Mouse (Mus musculus) c-Kit-positive CD71-positive TER-119-negative erythroid progenitor cells, embryonic 14.5 days (primary cell): ENCODE results near the gene Atp5h.

ENCODE experiments used
- DNase-seq: peaks from one replicate; pipeline ENCODE4 v3.0.0-alpha.2; 2013; ENCODE audit warnings: low read depth

Atp5h gene

DNA sequence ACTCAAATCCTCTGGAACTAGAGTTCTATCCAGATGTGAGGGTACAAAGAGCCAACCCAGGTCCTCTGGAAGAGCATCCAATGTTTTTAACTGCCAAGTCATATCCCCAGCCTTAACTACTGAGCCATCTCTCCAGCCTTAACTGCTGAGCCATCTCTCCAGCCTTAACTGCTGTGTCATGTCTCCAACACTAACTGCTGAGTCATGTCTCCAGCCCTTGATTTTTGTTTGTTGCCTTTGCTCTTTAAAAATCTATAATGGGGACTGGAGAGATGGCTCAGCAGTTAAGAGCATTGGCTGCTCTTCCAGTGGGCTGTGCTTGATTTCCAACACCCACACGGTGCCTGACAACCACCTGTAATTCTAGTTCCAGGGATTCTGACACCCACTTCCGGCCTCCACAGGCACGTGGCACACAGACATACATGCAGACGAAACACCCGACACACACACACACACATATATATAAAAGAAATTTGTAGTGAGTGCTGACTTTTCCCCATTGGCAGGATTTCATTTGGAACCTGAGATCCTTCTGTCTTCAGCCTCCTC is 17.9 kb upstream of the Atp5h start:
- DNase-seq = no peak

DNA sequence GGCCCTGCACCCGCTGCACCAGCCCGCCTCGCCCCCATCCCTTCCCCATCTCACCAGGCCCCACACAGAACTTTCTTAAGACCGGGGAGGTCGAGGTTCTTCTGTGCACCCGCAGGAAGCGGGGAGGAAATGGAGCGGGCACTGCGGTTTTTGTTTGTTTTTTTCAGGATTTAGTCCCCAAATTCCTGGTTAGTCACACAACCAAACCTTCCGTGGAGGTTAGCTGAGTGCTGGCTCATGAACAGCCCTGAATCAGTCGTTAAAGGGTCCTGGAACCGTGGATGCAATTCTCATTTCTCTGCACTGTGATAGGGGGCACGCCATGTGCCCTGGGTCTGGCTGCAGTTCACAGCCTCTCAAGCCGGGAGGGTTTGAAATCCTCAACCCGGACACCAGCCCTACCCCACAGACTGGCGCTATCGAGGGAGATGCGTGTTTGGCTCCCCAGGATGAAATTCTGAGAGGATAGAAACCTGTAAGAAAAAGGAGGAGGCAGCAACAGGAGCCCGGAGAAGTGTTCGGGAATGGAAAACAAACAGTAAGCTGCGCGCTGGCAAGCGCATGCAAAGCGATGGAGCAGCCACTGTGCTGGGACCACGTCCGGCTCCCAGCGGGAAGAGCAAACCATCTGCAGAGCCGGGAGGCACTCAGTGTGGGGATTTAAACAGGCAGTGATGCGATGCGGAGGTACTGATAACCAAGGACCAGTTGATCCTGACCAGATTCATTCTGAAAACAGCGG is 16.0 kb upstream of the Atp5h start:
- DNase-seq = no peak

DNA sequence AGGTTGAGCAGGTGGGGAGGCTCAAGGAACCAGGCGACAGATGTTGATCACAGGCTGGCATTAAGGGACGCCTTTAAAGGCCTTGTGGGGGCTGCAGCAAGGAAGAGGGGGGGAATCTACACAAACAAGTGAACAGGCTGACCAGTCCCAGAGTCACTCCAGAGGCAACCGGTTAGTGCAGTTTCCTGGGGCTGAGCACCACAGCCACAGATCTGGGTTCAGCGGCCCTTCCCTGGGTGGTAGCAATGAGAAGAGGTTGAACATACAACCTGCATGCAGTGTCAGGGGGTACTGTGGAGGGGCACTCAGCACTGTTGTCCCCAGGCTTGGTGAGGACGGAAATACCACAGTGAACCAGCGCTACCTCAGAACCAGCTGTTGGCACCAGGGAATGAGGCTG is 13.6 kb upstream of the Atp5h start:
- DNase-seq = no peak

DNA sequence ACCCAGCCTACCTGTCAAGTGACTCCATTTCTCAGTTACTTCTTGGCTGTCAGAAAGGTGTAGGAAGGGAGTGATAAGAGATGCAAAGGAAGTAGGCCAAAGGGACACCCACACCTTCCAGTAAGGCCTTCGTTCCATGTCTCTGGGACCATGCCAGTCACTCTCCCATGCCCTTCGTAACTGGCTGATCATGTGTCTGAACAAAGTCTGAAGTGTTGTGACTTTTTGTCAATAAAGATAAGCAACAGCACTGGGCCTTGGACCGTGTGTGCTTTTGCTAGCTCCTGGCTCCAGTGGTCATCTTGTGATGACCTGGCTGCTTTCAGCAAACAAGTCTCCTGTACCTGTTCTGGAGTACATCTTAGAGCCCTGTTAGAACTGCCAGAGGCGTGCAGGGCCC is 13.1 kb upstream of the Atp5h start:
- DNase-seq = no peak

DNA sequence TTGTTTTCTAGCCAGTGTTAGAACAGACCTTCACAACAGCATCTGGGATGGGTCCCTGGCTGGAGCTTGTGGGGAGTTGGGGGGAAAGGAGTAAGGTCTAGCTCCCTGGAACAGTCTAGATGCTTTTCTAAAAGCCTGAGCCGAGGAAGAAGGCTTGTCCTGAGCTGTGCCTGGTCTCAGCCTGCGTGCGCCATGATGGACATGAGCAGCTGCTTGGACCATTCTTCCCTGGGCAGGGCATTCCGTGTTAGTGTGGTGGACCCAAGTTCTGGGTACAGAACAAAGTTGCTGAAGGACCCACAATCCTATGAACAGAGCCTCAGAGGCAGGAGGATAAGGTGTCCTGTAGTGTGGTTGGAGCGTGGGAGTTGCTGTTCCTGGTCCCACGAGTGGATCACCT is 10.8 kb upstream of the Atp5h start:
- DNase-seq = no peak

DNA sequence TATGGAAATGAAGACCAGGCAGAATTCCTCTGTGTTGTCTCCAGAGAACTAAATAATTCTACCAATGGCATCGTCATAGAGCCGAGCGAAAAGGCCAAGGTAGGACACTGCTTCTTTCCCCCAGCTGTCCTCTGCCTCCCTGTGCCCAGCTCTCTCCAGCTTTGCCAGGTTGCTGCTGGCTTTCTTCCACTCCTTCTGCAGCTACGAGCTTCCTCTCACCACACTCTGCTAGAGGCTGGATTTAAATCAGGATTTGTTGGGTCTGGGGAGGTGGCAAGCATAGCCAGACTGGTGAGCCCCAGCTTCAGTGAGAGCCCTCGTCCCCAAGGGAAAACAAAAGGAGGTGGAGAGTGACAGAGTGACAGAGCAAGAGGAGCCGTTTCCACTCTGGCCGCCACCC is 9.5 kb upstream of the Atp5h start:
- no peak for DNase-seq

DNA sequence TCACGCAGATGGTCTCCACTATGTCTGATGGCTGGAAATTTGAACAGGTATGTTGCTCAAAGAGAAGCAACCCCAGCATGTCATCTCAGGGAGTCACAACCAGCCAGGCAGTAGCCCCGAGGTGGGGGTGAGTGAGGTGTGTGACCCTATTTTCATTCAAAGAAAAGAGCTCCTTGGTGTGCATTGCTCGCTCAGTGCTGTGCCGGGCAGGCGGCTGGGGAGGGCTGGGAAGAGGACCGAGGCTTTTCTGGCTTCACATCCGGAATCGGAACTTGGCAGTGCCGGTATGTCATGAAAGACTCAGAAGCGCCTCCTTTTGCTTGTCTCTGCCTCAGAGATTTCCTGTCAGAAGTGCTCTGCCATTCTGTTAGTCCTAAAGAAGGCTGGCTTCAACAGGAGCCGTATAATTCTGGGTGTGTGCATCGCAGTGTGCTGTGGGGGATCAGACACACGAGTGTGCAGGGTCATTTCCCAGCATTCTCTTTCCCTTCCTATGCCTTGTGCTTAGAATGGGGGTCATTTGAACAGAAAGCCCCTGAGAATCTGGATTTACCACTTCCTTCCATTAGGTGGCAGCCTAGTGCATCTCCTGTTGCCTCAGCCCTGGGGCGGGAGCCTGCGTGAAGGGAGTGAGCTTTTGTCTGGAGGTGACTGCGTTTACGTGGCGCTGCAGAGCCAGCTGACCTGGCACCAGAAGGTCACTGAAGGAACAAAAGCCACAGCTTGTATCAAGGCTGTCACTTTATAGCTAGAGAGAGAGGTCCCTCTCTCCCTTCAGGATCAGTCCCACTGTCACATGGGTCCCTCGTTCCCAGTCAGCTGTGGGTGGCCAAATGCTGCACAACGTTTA is 7.9 kb upstream of the Atp5h start:
- DNase-seq = peak; percentile 58

DNA sequence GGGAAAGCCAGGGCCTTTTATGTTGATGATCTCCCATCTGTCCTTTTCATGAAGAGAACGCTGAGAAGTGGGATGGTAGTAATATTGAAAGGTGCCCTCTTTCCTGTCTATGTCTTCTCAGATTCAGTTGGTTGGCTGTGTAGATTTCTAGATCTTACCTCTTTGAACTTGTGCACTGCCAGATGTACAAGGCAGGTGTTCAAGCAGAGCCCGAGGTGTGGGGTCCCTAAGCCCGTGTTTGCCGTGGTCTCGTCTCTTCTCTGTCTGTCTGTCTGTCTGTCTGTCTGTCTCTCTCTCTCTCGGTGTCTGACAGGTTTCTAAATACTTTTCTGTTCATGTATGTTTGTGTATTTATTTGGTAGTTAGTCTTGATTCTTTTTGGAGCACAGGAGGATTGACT is 5.9 kb upstream of the Atp5h start:
- no peak for DNase-seq

DNA sequence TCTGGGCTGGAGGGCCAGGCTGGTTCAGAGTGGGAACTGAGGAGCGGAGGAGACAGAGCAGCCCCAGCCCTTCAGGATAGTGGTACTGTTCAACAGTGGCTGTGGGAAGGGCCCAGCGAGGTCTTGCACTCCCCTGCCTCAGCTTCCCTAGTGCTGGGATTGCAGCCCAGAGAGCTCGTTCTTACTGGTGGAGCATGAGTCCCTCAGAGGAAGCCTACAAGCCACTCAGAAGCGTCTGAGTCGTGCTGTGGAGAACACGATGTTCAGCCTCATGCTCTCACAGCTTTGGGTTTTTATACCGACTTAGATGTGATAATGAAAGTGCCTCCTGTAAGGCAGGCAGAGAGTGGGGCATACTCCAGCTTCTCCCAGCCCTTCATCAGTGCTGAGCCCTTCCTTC is 4.9 kb upstream of the Atp5h start:
- DNase-seq = no peak

DNA sequence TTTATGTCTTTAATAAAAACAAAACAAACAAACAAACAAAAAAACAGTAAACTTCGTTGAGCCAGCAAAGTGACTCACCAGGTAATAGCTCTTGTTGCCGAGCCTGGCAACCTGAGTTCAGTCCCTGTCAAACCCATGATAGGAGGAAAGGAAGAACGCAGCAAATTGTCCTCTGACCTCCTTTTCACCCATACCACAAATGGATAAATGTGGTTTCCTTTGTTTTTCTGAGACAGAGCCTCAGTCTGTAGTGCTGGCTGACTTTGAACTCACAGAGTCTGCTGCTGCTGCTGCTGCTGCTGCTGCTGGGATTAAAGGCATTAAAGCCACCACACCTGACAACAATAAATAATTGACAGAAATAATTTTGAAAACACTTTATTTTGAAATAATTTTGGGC is 3.3 kb upstream of the Atp5h start:
- DNase-seq = no peak

DNA sequence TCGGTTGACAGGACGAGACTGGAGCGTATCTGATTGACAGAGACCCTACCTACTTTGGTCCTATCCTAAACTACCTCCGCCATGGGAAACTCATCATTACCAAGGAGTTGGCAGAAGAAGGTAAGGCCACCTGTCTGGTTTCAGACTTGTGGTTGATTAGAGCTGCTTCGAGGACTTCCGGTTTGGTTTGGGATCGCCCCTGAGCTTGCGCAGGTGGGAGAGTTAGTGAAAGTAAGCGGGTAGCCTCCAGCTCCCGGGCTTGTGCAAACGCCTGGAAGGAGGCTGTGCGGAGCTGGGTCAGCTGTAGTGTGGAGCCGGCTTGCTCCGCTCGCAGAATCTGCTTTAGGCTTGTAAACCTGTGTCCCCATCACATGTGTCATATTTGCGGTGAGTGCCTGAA is 2.2 kb upstream of the Atp5h start:
- DNase-seq = no peak

DNA sequence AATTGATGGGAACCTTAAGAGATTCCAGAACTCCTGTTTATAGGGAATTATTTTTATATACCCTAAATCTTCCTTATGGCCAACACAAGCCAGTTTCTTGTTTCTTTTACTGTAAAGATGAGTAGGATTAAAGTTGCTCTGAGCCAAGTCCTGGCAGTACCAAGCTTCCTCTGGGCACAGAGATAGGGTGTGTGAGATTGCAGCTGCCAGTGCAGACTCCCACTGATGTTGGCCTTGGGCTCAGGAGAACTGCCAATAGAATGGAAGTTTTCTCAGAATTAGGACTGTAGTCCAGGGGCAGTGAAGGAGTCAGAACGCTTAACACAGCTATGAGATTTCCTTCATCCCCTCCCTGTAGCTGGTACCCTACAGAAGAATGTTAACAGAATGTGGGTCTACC is 1.6 kb upstream of the Atp5h start:
- DNase-seq = no peak

DNA sequence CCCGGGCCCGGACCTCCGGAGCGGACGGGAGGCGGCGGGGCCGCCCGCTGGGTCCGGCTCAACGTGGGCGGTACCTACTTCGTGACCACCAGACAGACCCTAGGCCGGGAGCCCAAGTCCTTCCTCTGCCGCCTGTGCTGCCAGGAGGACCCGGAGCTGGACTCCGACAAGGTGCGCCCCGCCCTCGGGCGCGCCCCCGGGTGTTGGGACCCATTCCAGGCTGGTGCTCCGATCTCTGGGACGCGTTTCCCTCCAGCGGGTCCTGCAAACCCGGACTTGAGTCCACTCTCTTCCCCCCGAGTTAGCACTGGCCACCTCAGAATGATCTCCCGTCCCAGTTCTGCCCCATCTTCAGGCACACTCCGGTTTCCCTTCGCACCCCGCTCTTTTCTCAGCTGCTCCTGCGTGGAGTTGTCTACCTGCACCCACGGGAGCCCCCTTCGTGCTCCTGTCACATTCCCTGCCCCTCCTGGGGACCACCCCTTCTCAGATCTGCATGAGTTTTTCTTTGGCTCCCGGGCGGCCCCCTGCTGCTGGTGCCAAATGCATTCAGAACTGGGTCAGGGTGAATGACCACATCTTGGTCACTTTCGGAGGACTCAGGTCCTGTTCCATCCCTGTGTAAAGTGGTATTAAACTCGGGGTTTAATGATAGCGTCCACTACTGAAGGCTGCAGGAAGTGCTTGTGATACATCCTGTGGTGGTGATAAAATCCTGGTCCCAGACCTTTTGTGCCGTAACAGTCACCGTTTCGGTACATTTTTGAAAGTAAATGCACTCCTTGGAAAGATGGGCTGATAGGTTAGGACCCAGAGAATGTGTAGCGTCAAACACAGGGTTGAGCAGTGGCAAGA is 801 bp upstream of the Atp5h start:
- DNase-seq = no peak

DNA sequence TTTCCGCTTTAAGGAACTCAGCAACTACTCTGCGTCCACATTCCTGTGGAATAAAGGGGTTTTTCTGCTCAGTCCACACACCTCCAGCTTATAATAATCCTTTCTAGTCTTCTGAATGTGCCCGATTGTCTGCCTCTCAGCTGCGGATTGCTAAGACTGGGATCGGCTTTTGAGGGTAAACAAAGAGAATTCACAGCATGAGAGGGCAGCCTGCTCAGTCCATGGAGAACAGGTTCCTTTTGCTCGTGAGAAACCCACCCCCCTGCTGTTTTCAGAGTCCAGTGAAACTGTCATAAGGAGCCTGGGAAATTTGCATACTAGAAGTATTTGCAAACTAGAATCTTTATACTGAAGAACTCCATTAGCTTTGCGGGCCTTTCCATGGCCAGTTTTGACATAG is 10.2 kb downstream of the Atp5h start:
- no peak for DNase-seq

DNA sequence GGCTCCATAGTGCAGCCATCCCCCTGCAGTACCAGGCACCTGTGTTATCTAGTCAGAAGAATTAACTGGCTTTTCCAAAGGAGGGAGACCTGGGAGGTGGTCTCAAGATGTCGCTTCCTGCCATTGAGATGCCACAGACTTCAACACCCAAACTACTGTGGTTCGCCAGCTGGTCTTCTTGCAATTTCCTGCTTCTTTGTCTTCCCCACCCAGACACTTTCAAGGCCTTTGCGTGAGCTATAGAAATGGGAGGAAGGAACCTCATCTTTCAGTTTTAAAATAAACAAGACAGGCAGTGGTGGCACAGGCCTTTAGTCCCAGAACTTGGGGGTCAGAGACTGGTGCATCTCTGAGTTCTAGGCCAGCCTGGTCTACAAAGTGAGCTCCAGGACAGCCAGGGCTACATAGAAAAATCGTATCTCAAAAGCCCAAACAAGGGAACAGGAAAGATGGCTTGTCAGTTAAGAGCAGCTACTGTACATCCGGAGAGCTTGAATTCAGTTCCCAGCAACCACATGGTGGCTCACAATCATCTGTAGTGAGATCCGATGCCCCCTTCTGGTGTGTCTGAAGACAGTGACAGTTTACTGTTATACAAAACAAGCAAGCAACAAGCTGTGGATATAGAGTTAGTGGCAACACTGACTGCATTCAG is 11.4 kb downstream of the Atp5h start:
- DNase-seq = no peak

DNA sequence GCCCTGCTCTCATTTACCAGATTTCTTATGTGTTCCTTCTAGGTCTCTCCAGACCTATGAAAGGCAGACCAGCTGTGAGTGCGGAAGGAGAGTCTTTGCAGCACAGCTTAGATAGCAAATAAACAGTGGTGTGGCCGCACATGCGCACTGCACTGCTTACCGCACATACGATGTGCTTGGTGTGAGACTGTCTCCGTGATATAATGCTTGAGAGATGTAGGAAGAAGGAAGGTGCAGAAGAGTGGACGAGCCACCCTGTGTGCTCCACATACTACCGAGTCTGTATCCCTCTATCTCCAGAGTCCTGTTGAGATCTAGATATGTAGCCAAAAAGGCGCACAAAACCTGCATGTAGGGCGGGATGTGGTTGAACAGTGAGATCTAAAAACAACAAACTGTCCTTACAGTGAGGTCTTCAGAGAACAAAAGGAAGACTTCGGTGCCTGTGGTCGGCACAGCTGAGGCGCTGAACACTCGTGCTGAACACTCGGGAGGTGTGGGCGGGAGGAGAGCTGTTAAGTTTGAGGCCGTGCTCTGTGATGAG is 12.8 kb downstream of the Atp5h start:
- no peak for DNase-seq

DNA sequence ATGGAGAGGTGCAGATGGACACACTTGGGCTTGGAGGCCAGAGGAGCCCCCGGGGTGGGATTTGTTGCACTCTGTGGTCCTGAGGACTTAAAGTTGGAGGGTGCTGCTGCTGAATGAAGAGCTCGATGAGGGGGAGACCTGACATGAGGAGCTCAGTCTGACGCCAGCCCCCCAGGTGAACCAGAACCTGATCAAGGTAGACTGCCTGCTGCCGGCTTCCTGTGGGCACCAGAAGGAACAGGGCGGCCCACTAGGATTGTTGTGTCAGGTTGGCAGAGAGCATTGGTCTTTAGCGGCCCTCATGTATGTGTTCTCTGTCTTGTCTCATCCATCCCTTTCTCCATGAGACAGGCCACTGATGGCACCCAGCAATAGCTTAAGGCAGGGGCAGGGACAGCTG is 14.0 kb downstream of the Atp5h start:
- DNase-seq = no peak

DNA sequence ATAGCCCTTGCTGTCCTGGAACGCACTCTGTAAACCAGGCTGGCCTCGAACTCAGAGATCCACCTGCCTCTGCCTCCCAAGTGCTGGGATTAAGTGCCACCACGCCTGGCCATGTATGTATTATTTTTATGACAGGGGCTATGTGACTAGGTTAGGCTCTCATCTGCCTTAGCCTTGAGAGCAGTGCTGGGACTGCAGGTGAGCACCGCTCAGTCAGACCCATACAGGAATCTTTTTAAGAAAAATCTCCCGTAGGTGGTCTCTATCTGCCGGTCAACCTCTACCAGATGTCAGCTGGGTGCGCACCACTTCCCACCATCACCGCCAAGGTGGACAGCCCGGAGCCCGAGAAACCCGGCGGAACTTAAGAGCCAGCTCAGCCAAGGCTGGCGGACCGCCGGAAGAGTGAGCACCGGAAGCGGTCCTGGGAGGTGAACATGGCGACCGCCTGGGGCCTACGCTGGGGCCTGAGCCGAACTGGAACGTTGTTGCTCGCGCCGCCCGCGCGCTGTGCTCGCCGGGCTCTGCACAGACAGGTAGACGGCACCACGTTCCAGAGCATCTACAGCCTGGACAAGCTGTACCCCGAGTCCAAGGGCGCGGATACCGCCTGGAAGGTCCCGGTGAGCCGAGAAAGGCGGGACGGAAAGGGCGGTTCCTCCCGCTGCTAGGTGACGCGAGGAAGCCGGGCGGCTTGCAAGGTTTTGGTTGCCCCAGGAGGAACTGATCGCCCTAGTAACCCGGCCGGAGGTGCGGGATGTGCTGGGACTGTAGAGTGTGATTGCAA is 16.2 kb downstream of the Atp5h start, which contains the start of gene Mrpl58:
Gene Mrpl58, plus strand, starts transcription at position 415 of the 787 bp plus-strand sequence.
- peak; percentile 74 for DNase-seq

DNA sequence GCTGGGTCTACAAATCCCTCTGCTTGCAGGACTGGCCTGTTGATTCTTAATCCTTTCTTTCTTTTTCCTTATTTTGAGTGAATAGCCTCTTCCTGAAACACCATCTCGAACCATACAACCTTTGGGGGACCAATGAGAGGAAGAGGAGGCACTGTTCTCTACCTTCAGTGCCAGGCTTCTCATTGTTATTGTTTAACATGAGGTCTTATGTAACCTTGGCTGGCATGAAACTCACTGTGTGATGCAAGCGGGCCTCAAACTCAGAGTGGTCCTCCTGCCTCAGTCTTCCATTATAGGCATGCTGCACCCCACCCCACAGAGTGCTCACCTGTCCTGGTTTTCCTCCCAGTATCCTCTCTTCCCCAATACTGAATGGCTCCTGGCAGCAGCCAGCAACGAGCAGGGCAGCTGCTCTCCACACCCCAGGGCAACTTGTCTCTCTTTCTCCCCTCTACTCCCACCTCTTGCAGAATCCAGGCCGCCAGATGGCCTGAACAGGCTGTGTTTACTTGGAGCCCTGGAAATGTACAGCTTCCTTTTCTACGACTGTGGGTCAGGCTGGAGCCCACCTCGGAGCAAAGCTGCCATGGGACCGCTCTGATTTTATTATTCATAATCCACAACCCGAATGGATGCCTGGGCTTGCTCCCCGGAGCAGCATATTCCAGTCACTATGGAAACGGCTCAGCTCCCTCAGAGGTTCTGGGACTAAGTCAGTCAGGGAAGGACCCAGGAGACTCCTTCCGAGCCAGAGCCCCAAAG is 19.0 kb downstream of the Atp5h start:
- DNase-seq = no peak

DNA sequence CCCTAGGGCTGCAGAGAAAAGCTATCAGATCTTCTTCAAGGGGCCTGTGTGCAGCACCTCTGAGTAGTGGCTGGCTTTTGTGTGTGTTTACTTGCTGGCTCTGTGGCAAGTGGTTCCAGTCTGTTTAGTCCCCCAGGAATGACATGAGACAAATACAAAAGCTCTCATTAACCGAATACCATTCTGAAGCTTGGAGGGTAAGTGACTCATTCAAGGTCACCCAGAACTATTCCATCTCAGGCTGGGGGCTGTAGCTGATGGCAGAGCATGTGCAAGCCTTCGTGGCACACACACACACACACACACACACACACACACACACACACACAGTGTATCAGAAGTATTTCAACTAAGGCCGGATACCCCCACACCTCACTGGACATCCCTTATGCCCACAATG is 19.6 kb downstream of the Atp5h start:
- DNase-seq = no peak
